Mouse (Mus musculus) gastrocnemius, adult 2 months (tissue): ENCODE data around the gene Slc19a2. TPM values are rescaled to one million over a fixed set of nuclear protein-coding genes. Genes with fewer than 3 reads are reported as not detected.

Experiments
- DNase-seq: peaks from one replicate; pipeline ENCODE4 v3.0.0; 2022
- H3K27ac ChIP-seq: fragments of 200-600 bp; 2 replicates; pipeline ENCODE4 v1.8.1; 2022; ENCODE audit warnings: mild to moderate bottlenecking
- H3K4me3 ChIP-seq: fragments of 200-600 bp; 2 replicates; pipeline ENCODE4 v1.8.1; 2022; ENCODE audit warnings: mild to moderate bottlenecking, moderate library complexity
- CTCF ChIP-seq: fragments of 200-600 bp; IDR thresholded peaks from 2 replicates; pipeline ENCODE4 v1.8.1; 2022; ENCODE audit warnings: antibody characterized with exemption, mild to moderate bottlenecking, moderate library complexity
- intact Hi-C: fragments of 180-260 bp; cut with DNase I; formaldehyde crosslinking; loops from one replicate; pipeline ENCODE4 v1.15.1; 2025
- total RNA-seq, 2 experiments: library from RNA; stranded (reverse); gene quantifications; 2 replicates each; pipeline ENCODE4 v1.2.3; 2021

Slc19a2 gene
- total RNA-seq, 2 experiments from 2014 or later: 2.6 to 2.8 TPM

- Histone ChIP-seq H3K4me3 (no peak overlapping the region), H3K27ac (no peak overlapping the region)
- no peak for TF ChIP-seq CTCF
- intact Hi-C loops: no loop called here
- DNase-seq: no peak
These were observed 22.1 kb downstream of the Slc19a2 start for GRCm38 (mm10) chr1:164270941-164271340.

GRCm38 (mm10) chr1:164273659-164274058 is 24.8 kb downstream of the Slc19a2 start:
- TF ChIP-seq CTCF: no peak
- no peak for DNase-seq
- intact Hi-C loops: no loop called here
- no peak overlapping the region for H3K27ac ChIP-seq
- H3K4me3 ChIP-seq: no peak overlapping the region

GRCm38 (mm10) chr1:164275455-164275954 is 26.7 kb downstream of the Slc19a2 start, which contains the start of gene Ccdc181:
Ccdc181 (plus strand) TSS chr1:164275585.
- intact Hi-C loops: no loop called here
- DNase-seq: peak; percentile 95
- Histone ChIP-seq H3K27ac (peak within 1 kb of the TSS; percentile 72), H3K4me3 (peak within 1 kb of the TSS; percentile 85)
- no peak for TF ChIP-seq CTCF

GRCm38 (mm10) chr1:164276552-164276951 is 27.7 kb downstream of the Slc19a2 start:
- no peak overlapping the region for H3K27ac ChIP-seq
- TF ChIP-seq CTCF: no peak
- intact Hi-C loops: no loop called here
- DNase-seq: no peak
- no peak overlapping the region for H3K4me3 ChIP-seq

- intact Hi-C loops: no loop called here
- Histone ChIP-seq H3K27ac (no peak overlapping the region), H3K4me3 (no peak overlapping the region)
- no peak for DNase-seq
- TF ChIP-seq CTCF: no peak
These were observed 30.5 kb downstream of the Slc19a2 start for GRCm38 (mm10) chr1:164279332-164279731.

- no peak for TF ChIP-seq CTCF
- DNase-seq: no peak
- intact Hi-C loops: no loop called here
- no peak overlapping the region for H3K27ac ChIP-seq
- no peak overlapping the region for H3K4me3 ChIP-seq
These were observed 35.2 kb downstream of the Slc19a2 start for GRCm38 (mm10) chr1:164284007-164284406.

- H3K27ac ChIP-seq: no peak overlapping the region
- intact Hi-C loops: no loop called here
- H3K4me3 ChIP-seq: no peak overlapping the region
- DNase-seq: no peak
- TF ChIP-seq CTCF: no peak
These were observed 38.6 kb downstream of the Slc19a2 start for GRCm38 (mm10) chr1:164287406-164287805.

GRCm38 (mm10) chr1:164292040-164292439 is 43.2 kb downstream of the Slc19a2 start:
- no peak for DNase-seq
- intact Hi-C loops: loop anchor here (5.0 kb wide), 1 partner anchor 1985 kb away; no protein-coding TSS in a partner anchor
- Histone ChIP-seq H3K27ac (no peak overlapping the region), H3K4me3 (no peak overlapping the region)
- no peak for TF ChIP-seq CTCF

GRCm38 (mm10) chr1:164294071-164294470 is 45.2 kb downstream of the Slc19a2 start:
- intact Hi-C loops: loop anchor here (5.0 kb wide), 1 partner anchor 1987 kb away; no protein-coding TSS in a partner anchor
- Histone ChIP-seq H3K27ac (no peak overlapping the region), H3K4me3 (no peak overlapping the region)
- TF ChIP-seq CTCF: no peak
- DNase-seq: no peak

GRCm38 (mm10) chr1:164296473-164296872 is 47.6 kb downstream of the Slc19a2 start:
- intact Hi-C loops: no loop called here

GRCm38 (mm10) chr1:164301949-164302348 is 53.1 kb downstream of the Slc19a2 start:
- TF ChIP-seq CTCF: no peak

More at GRCm38 (mm10) chr1:164296473-164296872, 47.6 kb downstream of the Slc19a2 start:
- TF ChIP-seq CTCF: no peak
- no peak overlapping the region for H3K4me3 ChIP-seq
- DNase-seq: no peak
- no peak overlapping the region for H3K27ac ChIP-seq

GRCm38 (mm10) chr1:164303821-164304220 is 55.0 kb downstream of the Slc19a2 start, which contains the start of gene Nme7:
Nme7 (plus strand) TSS chr1:164304121.
- no peak for TF ChIP-seq CTCF
- intact Hi-C loops: no loop called here
- Histone ChIP-seq H3K4me3 (no peak within 1 kb of the TSS), H3K27ac (no peak within 1 kb of the TSS)
- DNase-seq: no peak

More at GRCm38 (mm10) chr1:164301949-164302348, 53.1 kb downstream of the Slc19a2 start:
- no peak overlapping the region for H3K4me3 ChIP-seq
- intact Hi-C loops: no loop called here
- no peak overlapping the region for H3K27ac ChIP-seq
- no peak for DNase-seq

GRCm38 (mm10) chr1:164307124-164307751 is 58.4 kb downstream of the Slc19a2 start, which contains the start of gene Blzf1:
Blzf1 (minus strand) TSS chr1:164307489.
- peak; percentile 97 for DNase-seq
- intact Hi-C loops: loop anchor here (2.0 kb wide), 1 partner anchor 930 kb away; the partner anchor contains the start of gene Tiprl
- no peak for TF ChIP-seq CTCF
- Histone ChIP-seq H3K27ac (peak within 1 kb of the TSS; percentile 93), H3K4me3 (peak within 1 kb of the TSS; percentile 97)
